Mouse (Mus musculus) CD8-positive naive resting alpha-beta T cell, adult 57 days (primary cell): ENCODE measurements around the gene Abhd8. TPM values are rescaled to one million over a fixed set of nuclear protein-coding genes. Genes with fewer than 3 reads are reported as not detected.

Source experiments
- total RNA-seq: library from RNA; stranded (reverse); gene quantifications from one replicate; pipeline ENCODE4 v1.2.4, GENCODE M21; 2023

Gene Abhd8
- 76.5 TPM for total RNA-seq

GRCm38 (mm10) chr8:71463188-71464033, at the start of gene Abhd8:
Abhd8 (minus strand) TSS chr8:71463655.

DNA sequence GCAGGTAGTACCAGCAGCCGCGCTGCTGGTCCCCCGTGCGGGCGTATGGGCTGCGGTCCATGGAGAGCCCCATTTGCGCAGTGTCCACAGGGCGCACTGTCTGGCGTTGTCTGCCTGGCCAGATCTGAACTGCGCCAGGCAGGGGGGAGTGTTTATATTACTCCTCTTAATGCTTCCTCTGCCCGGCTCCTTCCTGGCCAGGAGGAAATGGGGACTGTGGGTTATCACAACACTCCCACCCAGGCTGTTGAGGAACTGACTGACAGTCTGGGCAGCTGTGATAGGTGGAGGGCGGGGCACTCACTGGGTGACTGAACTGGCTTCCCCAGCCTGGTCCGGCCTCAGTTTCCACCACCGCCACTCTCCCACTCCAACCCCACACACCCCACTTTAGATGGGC, 48.2 kb upstream of the Abhd8 start, which contains the start of gene Plvap:
Gene Plvap (minus strand): TSS at position 109 of the 400 bp plus-strand sequence.

GRCm38 (mm10) chr8:71487691-71488445, 24.4 kb upstream of the Abhd8 start, which contains the start of gene Gtpbp3:
Gtpbp3 (plus strand) TSS chr8:71488103.

GRCm38 (mm10) chr8:71485142-71486135, 22.0 kb upstream of the Abhd8 start, which contains the start of gene Ano8:
Ano8 (minus strand) TSS chr8:71485963.

GRCm38 (mm10) chr8:71468916-71469315, 5.5 kb upstream of the Abhd8 start, which contains the start of gene Dda1:
Dda1 (plus strand) TSS chr8:71469199.

DNA sequence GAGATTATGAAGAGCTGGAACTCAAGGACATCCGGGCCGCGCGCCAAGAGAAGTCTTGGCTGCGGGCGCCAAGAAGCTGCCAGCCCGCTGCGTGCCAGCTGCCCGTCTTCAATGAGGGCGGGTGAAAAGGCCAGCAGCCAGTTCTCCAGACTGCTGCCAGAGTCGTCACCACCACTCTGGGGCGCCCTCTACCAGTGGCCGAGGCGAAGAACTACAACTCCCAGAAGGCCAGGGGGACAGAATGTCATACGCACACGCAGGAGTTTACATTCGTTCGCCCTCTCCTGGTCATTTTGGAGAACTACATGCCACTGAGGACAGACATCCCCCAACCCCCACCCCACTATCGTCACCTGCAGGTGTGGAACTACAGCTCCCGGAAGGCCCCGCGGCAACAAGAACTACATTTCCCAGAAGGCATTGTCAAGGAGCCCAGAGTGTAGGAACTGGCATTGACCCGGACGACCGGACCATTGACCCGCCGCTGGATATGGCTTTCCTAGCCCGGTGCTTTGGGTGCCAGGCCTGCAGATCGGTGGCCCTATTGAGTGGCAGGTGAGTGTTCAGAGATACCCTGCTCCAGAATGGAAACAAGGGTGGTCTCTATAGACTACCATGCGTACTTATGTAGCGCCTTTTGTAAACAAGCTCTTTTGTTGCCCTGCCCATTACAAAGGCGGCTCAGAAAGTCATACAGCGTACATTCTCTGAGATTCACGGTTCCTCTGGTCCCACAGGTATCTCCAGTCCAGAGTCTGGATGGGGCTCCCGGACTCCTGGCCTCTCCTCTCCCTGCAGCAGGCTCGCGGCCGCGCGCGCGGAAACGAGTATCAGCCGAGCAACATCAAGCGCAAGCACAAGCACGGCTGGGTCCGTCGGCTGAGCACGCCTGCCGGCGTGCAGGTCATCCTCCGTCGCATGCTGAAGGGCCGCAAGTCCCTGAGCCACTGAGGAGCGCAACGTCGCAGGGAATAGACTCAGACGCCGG, 1.4 kb upstream of the Abhd8 start, which contains the start of gene Mrpl34:
Gene Mrpl34 (plus strand): TSS at position 447 of the 988 bp plus-strand sequence.

Other genes with a start within 250 kb of the Abhd8 start
- 141 TPM for gene Myo9b, start 190.9 kb downstream of the Abhd8 start, total RNA-seq
- gene Haus8, start 190.7 kb downstream of the Abhd8 start, total RNA-seq, result 29.9 TPM
- 310 TPM for gene Use1, start 96.8 kb downstream of the Abhd8 start, total RNA-seq
- 22.3 TPM for gene Ocel1, start 92.4 kb downstream of the Abhd8 start, total RNA-seq
- 4.0 TPM for gene Nr2f6, start 81.7 kb downstream of the Abhd8 start, total RNA-seq
- 0.28 TPM for gene Ushbp1, start 67.9 kb downstream of the Abhd8 start, total RNA-seq
- 109 TPM for gene Babam1, start 66.8 kb downstream of the Abhd8 start, total RNA-seq
- gene Ankle1, start 57.6 kb downstream of the Abhd8 start, total RNA-seq, result 1.8 TPM
- gene Mrpl34, start 1.3 kb upstream of the Abhd8 start, total RNA-seq, result 39.7 TPM
- gene Dda1, start 5.5 kb upstream of the Abhd8 start, total RNA-seq, result 90.7 TPM
- gene Ano8, start 22.3 kb upstream of the Abhd8 start, total RNA-seq, result 24.0 TPM
- gene Gtpbp3, start 24.4 kb upstream of the Abhd8 start, total RNA-seq, result 20.5 TPM
- gene Plvap, start 48.1 kb upstream of the Abhd8 start, total RNA-seq, result 0.67 TPM
- not detected for gene Ccdc194, start 62.1 kb upstream of the Abhd8 start, total RNA-seq
- 62.4 TPM for gene Bst2, start 73.8 kb upstream of the Abhd8 start, total RNA-seq
- gene Mvb12a, start 79.3 kb upstream of the Abhd8 start, total RNA-seq, result 27.2 TPM
- gene Tmem221, start 95.2 kb upstream of the Abhd8 start, total RNA-seq, result 2.2 TPM
- not detected for gene Nxnl1, start 102.9 kb upstream of the Abhd8 start, total RNA-seq
- gene Slc27a1, start 105.2 kb upstream of the Abhd8 start, total RNA-seq, result 6.8 TPM
- 52.5 TPM for gene Pgls, start 128.5 kb upstream of the Abhd8 start, total RNA-seq
- gene Fam129c, start 134.0 kb upstream of the Abhd8 start, total RNA-seq, result 11.5 TPM
- 50.7 TPM for gene Colgalt1, start 147.3 kb upstream of the Abhd8 start, total RNA-seq
- gene Unc13a, start 208.1 kb upstream of the Abhd8 start, total RNA-seq, result 0.77 TPM
- 89.5 TPM for gene Jak3, start 212.6 kb upstream of the Abhd8 start, total RNA-seq
- 50.5 TPM for gene Insl3, start 225.6 kb upstream of the Abhd8 start, total RNA-seq
- gene B3gnt3, start 238.1 kb upstream of the Abhd8 start, total RNA-seq, result 0.98 TPM